Mouse (Mus musculus): ENCODE results near the gene Apba1. TPM values are rescaled to one million over a fixed set of nuclear protein-coding genes. Genes with fewer than 3 reads are reported as not detected.

The Apba1 gene
- polyA plus RNA-seq, 2 experiments = 0.55 to 2.5 TPM

DNA sequence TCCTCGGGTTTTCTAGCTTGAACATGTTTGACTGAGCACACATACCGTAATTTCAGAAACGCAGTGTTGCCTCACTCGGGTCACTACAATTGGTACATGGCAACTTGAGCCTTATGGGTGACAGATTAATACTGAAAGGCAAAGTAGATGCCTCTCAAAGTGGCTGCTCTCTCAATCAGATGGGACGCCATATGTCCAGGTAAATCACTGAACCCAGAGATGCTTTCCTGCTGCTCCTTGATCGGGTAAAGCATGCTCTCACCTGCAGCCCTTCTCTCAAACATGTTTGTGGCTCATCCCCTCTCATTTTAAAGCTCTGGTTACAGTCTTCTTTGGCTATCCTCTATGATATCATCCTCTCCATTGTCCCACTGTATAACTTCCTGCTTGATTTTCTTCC lies 4.7 kb downstream of the Apba1 start:
- ATAC-seq (ENCODE audit: low FRiP score, low read depth) = no peak
- 82% methylated on average over 6 of the region's 6 CpGs for WGBS

DNA sequence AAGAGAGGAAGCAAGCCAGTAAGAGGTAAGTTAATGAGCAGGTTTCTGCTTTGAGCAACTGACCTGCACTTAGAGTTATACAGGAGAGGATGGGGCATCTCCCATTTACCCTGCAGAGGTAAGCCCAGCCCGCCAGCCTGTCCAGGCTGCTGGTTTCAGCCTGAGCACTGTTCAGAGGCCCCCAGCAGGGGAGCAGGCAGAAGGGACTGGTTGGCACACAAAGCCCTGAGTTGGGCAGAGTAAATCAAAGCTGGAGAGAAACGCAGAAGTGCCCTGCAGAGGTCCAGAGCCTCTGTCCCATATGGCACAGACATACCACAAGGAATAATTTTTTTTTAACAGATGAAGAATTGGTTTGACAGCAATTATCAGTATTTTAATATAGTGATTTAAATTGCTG lies 5.4 kb downstream of the Apba1 start:
- H3K27me3 ChIP-seq (ENCODE audit: control insufficient read depth, insufficient read depth, low read length) = peaks cover 9% of the 10 kb centered on the region
- no peak overlapping the region for H3K4me2 ChIP-seq (replicated peaks; ENCODE audit: low read depth, low read length, severe bottlenecking)
- no peak overlapping the region for H3K4me3 ChIP-seq (replicated peaks; ENCODE audit: low read length)
- H3K9ac ChIP-seq (ENCODE audit: low read depth, low read length, severe bottlenecking) = no peak overlapping the region
- ATAC-seq (ENCODE audit: low FRiP score, low read depth) (no peak), DNase-seq (ENCODE audit: low spot score) (no peak)
- no peak overlapping the region for H3K27ac ChIP-seq (replicated peaks; ENCODE audit: low read depth, low read length)
- 69% methylated on average over 2 of the region's 2 CpGs for WGBS
- H3K36me3 ChIP-seq (ENCODE audit: control insufficient read depth, insufficient read depth, low read length) = no peaks in the 10 kb centered on the region
- no peak for TF ChIP-seq POLR2A (IDR thresholded peaks at IDR 0.05; ENCODE audit: borderline replicate concordance, extremely low read depth, insufficient read depth, insufficient read length)
- H3K9me3 ChIP-seq (ENCODE audit: control insufficient read depth, low read length) = no peaks in the 10 kb centered on the region
- H3K4me1 ChIP-seq (ENCODE audit: control insufficient read depth, insufficient read depth, low read length) = peaks cover 5% of the 10 kb centered on the region; the same call in 1 of the 2 replicates

More for the DNA sequence above, 4.7 kb downstream of the Apba1 start:
- no peak overlapping the region for H3K4me3 ChIP-seq (replicated peaks; ENCODE audit: low read length)
- no peak for TF ChIP-seq POLR2A (IDR thresholded peaks at IDR 0.05; ENCODE audit: borderline replicate concordance, extremely low read depth, insufficient read depth, insufficient read length)
- H3K27me3 ChIP-seq (ENCODE audit: control insufficient read depth, insufficient read depth, low read length) = peaks cover 9% of the 10 kb centered on the region
- H3K27ac ChIP-seq (replicated peaks; ENCODE audit: low read depth, low read length) = no peak overlapping the region
- H3K36me3 ChIP-seq (ENCODE audit: control insufficient read depth, insufficient read depth, low read length) = no peaks in the 10 kb centered on the region
- peaks cover 5% of the 10 kb centered on the region; the same call in 1 of the 2 replicates for H3K4me1 ChIP-seq (ENCODE audit: control insufficient read depth, insufficient read depth, low read length)
- no peak for DNase-seq (ENCODE audit: low spot score)
- H3K9ac ChIP-seq (ENCODE audit: low read depth, low read length, severe bottlenecking) = no peak overlapping the region
- H3K4me2 ChIP-seq (replicated peaks; ENCODE audit: low read depth, low read length, severe bottlenecking) = no peak overlapping the region
- H3K9me3 ChIP-seq (ENCODE audit: control insufficient read depth, low read length) = no peaks in the 10 kb centered on the region

DNA sequence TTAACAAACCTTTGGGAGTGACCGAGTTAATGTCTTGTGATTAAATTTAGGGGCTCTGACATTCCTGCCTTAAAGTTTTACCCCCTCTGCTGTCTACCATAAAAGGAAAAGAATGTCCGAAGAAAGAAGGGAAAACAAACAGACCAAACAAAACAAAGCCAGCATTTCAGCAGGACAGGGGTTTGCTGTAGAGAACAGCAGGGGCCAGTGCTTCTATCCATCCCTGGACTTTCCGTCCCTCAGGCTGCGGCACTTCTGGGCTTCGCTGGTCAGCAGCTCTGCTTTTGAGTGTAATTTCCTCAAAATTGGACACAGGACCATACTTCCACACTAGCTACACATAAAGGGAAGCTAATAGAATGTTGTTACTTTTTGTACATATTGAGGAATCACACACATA lies 10.2 kb downstream of the Apba1 start:
- H3K36me3 ChIP-seq (ENCODE audit: control insufficient read depth, insufficient read depth, low read length) = no peaks in the 10 kb centered on the region
- ATAC-seq (ENCODE audit: low FRiP score, low read depth) (no peak), DNase-seq (ENCODE audit: low spot score) (no peak)
- H3K9ac ChIP-seq (ENCODE audit: low read depth, low read length, severe bottlenecking) = no peak overlapping the region
- H3K27me3 ChIP-seq (ENCODE audit: control insufficient read depth, insufficient read depth, low read length) = no peaks in the 10 kb centered on the region
- WGBS = 69% methylated on average over 5 of the region's 5 CpGs
- TF ChIP-seq POLR2A (IDR thresholded peaks at IDR 0.05; ENCODE audit: borderline replicate concordance, extremely low read depth, insufficient read depth, insufficient read length) = no peak
- no peaks in the 10 kb centered on the region for H3K4me1 ChIP-seq (ENCODE audit: control insufficient read depth, insufficient read depth, low read length)
- H3K4me3 ChIP-seq (replicated peaks; ENCODE audit: low read length) = no peak overlapping the region
- no peak overlapping the region for H3K27ac ChIP-seq (replicated peaks; ENCODE audit: low read depth, low read length)
- H3K4me2 ChIP-seq (replicated peaks; ENCODE audit: low read depth, low read length, severe bottlenecking) = no peak overlapping the region
- no peaks in the 10 kb centered on the region for H3K9me3 ChIP-seq (ENCODE audit: control insufficient read depth, low read length)

DNA sequence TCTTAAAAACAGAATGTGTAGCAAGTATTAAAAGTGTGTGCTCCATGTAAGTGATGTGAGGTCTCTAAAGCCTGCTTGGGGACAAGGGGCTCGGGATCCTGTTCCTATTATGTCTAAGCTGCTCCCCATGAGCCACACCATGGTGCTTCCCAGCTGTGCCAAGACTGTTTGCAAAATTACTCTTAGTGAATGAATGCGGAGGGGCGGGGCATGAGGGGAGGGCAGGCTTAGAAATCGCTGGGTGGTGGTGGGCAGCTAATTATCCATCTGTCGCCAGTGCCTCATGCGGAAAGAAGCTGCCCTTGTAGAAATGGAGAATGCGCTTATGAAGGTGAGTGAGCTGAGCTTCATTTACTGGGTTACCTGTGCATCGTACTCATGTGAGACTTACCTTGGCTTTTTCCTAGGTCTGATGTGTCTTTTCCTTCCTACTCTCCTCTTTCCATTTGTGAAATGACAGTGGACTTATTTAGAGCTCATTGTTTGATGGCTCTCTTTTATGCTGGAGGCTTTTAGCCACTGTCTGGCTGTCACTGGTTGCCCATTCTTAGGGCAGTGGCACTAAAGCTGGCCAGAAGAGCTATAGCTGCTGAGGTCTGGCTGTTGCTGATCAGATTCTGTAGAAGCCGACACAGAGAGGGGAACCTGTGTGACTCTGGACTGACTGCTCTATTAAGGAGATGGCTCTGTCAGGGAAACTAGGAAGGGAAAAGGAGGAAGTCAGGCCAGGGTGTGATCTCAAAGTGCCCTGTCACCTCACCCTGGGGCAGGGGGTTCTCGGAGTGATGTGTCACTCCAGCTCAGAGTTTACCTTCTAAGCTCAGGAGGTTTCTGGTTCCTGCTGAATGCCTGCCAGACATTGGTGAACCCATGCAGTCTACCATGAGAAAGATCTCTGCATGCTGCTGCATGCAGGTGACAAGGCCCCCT lies 12.1 kb downstream of the Apba1 start:
- ATAC-seq (ENCODE audit: low FRiP score, low read depth) (no peak), DNase-seq (ENCODE audit: low spot score) (no peak)
- H3K36me3 ChIP-seq (ENCODE audit: control insufficient read depth, insufficient read depth, low read length) = no peaks in the 10 kb centered on the region
- no peak overlapping the region for H3K9ac ChIP-seq (ENCODE audit: low read depth, low read length, severe bottlenecking)
- H3K27me3 ChIP-seq (ENCODE audit: control insufficient read depth, insufficient read depth, low read length) = no peaks in the 10 kb centered on the region
- H3K4me1 ChIP-seq (ENCODE audit: control insufficient read depth, insufficient read depth, low read length) = no peaks in the 10 kb centered on the region
- 68% methylated on average over 10 of the region's 10 CpGs for WGBS
- no peaks in the 10 kb centered on the region for H3K9me3 ChIP-seq (ENCODE audit: control insufficient read depth, low read length)
- no peak for TF ChIP-seq POLR2A (IDR thresholded peaks at IDR 0.05; ENCODE audit: borderline replicate concordance, extremely low read depth, insufficient read depth, insufficient read length)
- no peak overlapping the region for H3K4me3 ChIP-seq (replicated peaks; ENCODE audit: low read length)
- H3K4me2 ChIP-seq (replicated peaks; ENCODE audit: low read depth, low read length, severe bottlenecking) = no peak overlapping the region
- no peak overlapping the region for H3K27ac ChIP-seq (replicated peaks; ENCODE audit: low read depth, low read length)

DNA sequence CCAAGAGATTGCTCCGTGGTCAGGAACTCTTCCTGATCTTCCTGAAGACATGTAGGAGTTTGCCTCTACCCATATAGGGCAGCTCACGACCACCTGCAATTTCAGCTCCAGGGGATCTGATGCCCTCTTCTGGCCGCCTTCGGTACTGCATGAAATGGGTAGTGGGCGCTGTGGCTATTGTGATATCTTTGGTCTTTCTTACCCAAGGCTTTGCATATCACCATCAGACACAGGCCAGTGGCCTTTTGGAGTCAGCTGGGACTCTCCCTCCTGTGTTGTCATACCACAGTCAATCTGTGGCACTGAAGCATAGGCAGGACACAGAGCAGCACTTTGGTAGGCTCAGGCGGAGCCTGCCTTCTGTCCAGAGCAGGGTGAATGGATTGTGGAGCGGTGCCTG lies 13.3 kb downstream of the Apba1 start:
- WGBS = 67% methylated on average over 7 of the region's 7 CpGs
- ATAC-seq (ENCODE audit: low FRiP score, low read depth) = no peak
- Histone ChIP-seq H3K9me3 (ENCODE audit: control insufficient read depth, low read length) (no peaks in the 10 kb centered on the region), H3K4me1 (ENCODE audit: control insufficient read depth, insufficient read depth, low read length) (no peaks in the 10 kb centered on the region), H3K4me3 (replicated peaks; ENCODE audit: low read length) (no peak overlapping the region), H3K36me3 (ENCODE audit: control insufficient read depth, insufficient read depth, low read length) (no peaks in the 10 kb centered on the region), H3K9ac (ENCODE audit: low read depth, low read length, severe bottlenecking) (no peak overlapping the region), H3K27me3 (ENCODE audit: control insufficient read depth, insufficient read depth, low read length) (no peaks in the 10 kb centered on the region), H3K27ac (replicated peaks; ENCODE audit: low read depth, low read length) (no peak overlapping the region), H3K4me2 (replicated peaks; ENCODE audit: low read depth, low read length, severe bottlenecking) (no peak overlapping the region)
- DNase-seq (ENCODE audit: low spot score) = no peak
- TF ChIP-seq POLR2A (IDR thresholded peaks at IDR 0.05; ENCODE audit: borderline replicate concordance, extremely low read depth, insufficient read depth, insufficient read length) = no peak
